8 mouse cellular contexts compared by ENCODE assay signal in genomic region chr4:138493161-138494001, GRCm38 (mm10). TPM values are rescaled to one million over a fixed set of nuclear protein-coding genes. Genes with fewer than 3 reads are reported as not detected.
DNase-seq lines count a peak whose midpoint lies in the region; TF ChIP-seq lines count a peak whose summit lies in the region.

No protein-coding gene starts in this region.

- H3K27ac ChIP-seq in left cerebral cortex, adult 2 months: peak overlapping the region; percentile 73
- no peak overlapping the region for H3K27ac ChIP-seq in kidney, adult 2 months (ENCODE audit: insufficient read depth, low read depth, low read length)
- peak overlapping the region; percentile 35; the same call in 1 of the 2 replicates for H3K27ac ChIP-seq in olfactory bulb, adult 2 months (ENCODE audit: insufficient read depth, low read depth, low read length)

- intact Hi-C loops in left cerebral cortex, adult 2 months (cut with DNase I): no loop called here
- intact Hi-C loops in gastrocnemius, postnatal 36 days (cut with DNase I): no loop called here

- TF ChIP-seq CTCF in left cerebral cortex, adult 2 months (IDR thresholded peaks at IDR 0.05): no peak
- no peak for TF ChIP-seq CTCF in kidney, adult 2 months (conservative IDR thresholded peaks at IDR 0.05; ENCODE audit: insufficient read depth, insufficient read length, low read depth, low read length)
- TF ChIP-seq CTCF in olfactory bulb, adult 2 months (IDR thresholded peaks at IDR 0.05; ENCODE audit: insufficient read depth, low read depth, low read length): no peak

- no peaks in the 10 kb centered on the region for H3K27me3 ChIP-seq in kidney, adult 2 months (replicated peaks; ENCODE audit: control insufficient read depth, insufficient read depth, low read length)

- TF ChIP-seq POLR2A in kidney, adult 2 months (IDR thresholded peaks at IDR 0.05; ENCODE audit: low read depth, low read length): no peak
- TF ChIP-seq POLR2A in olfactory bulb, adult 2 months (IDR thresholded peaks at IDR 0.05; ENCODE audit: insufficient read depth, low read depth, low read length): no peak

- H3K4me1 ChIP-seq in kidney, adult 2 months (ENCODE audit: control insufficient read depth, insufficient read depth, low read length): peaks cover 7% of the 10 kb centered on the region
- peaks cover 68% of the 10 kb centered on the region for H3K4me1 ChIP-seq in olfactory bulb, adult 2 months (ENCODE audit: control insufficient read depth, insufficient read depth, low read length)

- 63% methylated on average over 5 of the region's 5 CpGs for WGBS in kidney, adult 2 months
- 48% methylated on average over 5 of the region's 5 CpGs for WGBS in olfactory bulb, adult 2 months

- no peaks in the 10 kb centered on the region for H3K36me3 ChIP-seq in kidney, adult 2 months (ENCODE audit: control insufficient read depth, insufficient read depth, low read length)

- DNase-seq in left cerebral cortex, adult 2 months (ENCODE audit: extremely low spot score in 1 of 2, low spot score in 2 of 2): peak in 1 of 2 experiments; percentile 51
- DNase-seq in left cerebral cortex, adult 11 months (ENCODE audit: low spot score): no peak
- peak; percentile 82 for DNase-seq in adrenal gland, postnatal 10 days
- peak; percentile 82 to 84 for DNase-seq in gastrocnemius, postnatal 36 days
- DNase-seq in kidney, adult 2 months: peak; percentile 70
- DNase-seq in liver: no peak
- DNase-seq in thymus, postnatal 0 days (ENCODE audit: low spot score): no peak

- no peak overlapping the region for H3K4me3 ChIP-seq in left cerebral cortex, adult 2 months
- H3K4me3 ChIP-seq in kidney, adult 2 months (ENCODE audit: insufficient read depth, low read depth, low read length): no peak overlapping the region
- no peak overlapping the region for H3K4me3 ChIP-seq in olfactory bulb, adult 2 months (ENCODE audit: insufficient read depth, low read depth, low read length)

RNA-seq across cellular contexts. Expression of gene Camk2n1, which starts 39.3 kb away (rescaled TPM):
- 1,000 to 10,000 TPM; 1,332 to 1,386 TPM for total RNA-seq in left cerebral cortex, adult 2 months (2021)
- total RNA-seq in adrenal gland, postnatal 10 days (2021): 10 to 100 TPM; 17.3 to 22.9 TPM
- total RNA-seq in gastrocnemius, postnatal 36 days (2021): 1 to 10 TPM; 3.4 to 3.9 TPM
- polyA plus RNA-seq in kidney, adult 2 months (2012; rRNA removed): 39.6 and 40.1 TPM in 2 replicates
- polyA plus RNA-seq in olfactory bulb, adult 2 months (2012; ENCODE audit: insufficient read depth, insufficient read length, low replicate concordance, missing spikeins): 114 and 206 TPM in 2 replicates
- polyA plus RNA-seq in thymus, postnatal 0 days (2015; fragmentation: Nextera tagmentation; extraction: Ambion mirVana): 0.36 and 0.47 TPM in 2 replicates

RNA-seq across cellular contexts. Expression of gene Mul1, which starts 58.9 kb away (rescaled TPM):
- total RNA-seq in left cerebral cortex, adult 2 months (2021): 10 to 100 TPM; 63.0 to 65.1 TPM
- total RNA-seq in adrenal gland, postnatal 10 days (2021): 10 to 100 TPM; 54.7 to 56.9 TPM
- total RNA-seq in gastrocnemius, postnatal 36 days (2021): 10 to 100 TPM; 34.1 to 34.9 TPM
- 31.3 and 31.8 TPM in 2 replicates for polyA plus RNA-seq in kidney, adult 2 months (2012; rRNA removed)
- polyA plus RNA-seq in olfactory bulb, adult 2 months (2012; ENCODE audit: insufficient read depth, insufficient read length, low replicate concordance, missing spikeins): not detected in 2 replicates
- 13.7 and 17.7 TPM in 2 replicates for polyA plus RNA-seq in thymus, postnatal 0 days (2015; fragmentation: Nextera tagmentation; extraction: Ambion mirVana)

Comparison
In these comparisons a context has a peak if more than half of its experiments do, and no peak if none do; other contexts are left out.
1. DNase-seq: peak in adrenal gland, postnatal 10 days (single experiment), gastrocnemius, postnatal 36 days (2 of 2) and kidney, adult 2 months (single experiment); none in left cerebral cortex, adult 11 months (single experiment), liver (single experiment) and thymus, postnatal 0 days (single experiment).
2. RNA of gene Camk2n1, which starts 39.3 kb away (total RNA-seq): 1,332 to 1,386 TPM in left cerebral cortex, adult 2 months; 17.3 to 22.9 TPM in adrenal gland, postnatal 10 days and 3.4 to 3.9 TPM in gastrocnemius, postnatal 36 days; every median in the first group is over 10 times any median in the second.